Mouse (Mus musculus) myocyte (in vitro differentiated cells): ENCODE results near the gene Thbs4. TPM values are rescaled to one million over a fixed set of nuclear protein-coding genes. Genes with fewer than 3 reads are reported as not detected.

Experiments used
- H3K27me3 ChIP-seq: one replicate; pipeline ENCODE4 v1.6.1; 2011; ENCODE audit not compliant: control insufficient read depth, insufficient read depth, insufficient read length
- H3K36me3 ChIP-seq: one replicate; pipeline ENCODE4 v1.6.1; 2011; ENCODE audit not compliant: control insufficient read depth, insufficient read depth
- H3K4me2 ChIP-seq: one replicate; pipeline ENCODE4 v1.6.1; 2011; ENCODE audit warnings: low read depth, control low read depth
- H3K4me3 ChIP-seq: one replicate; pipeline ENCODE4 v1.5.1; 2011; ENCODE audit warnings: mild to moderate bottlenecking, control low read depth, moderate library complexity
- H3K79me2 ChIP-seq: one replicate; pipeline ENCODE4 v1.6.1; 2011; ENCODE audit not compliant: control insufficient read depth, insufficient read depth
- H3ac ChIP-seq: one replicate; pipeline ENCODE4 v1.6.1; 2011; ENCODE audit not compliant: control insufficient read depth, insufficient read length
- CEBPB ChIP-seq: IDR thresholded peaks from 2 replicates; pipeline ENCODE4 v1.6.1; 2011; ENCODE audit warnings: mild to moderate bottlenecking, moderate library complexity; ENCODE audit not compliant: poor library complexity, insufficient read depth, severe bottlenecking
- E2F4 ChIP-seq: IDR thresholded peaks from one replicate; pipeline ENCODE4 v1.6.1; 2011; ENCODE audit warnings: mild to moderate bottlenecking, control low read depth, moderate library complexity; ENCODE audit not compliant: insufficient read depth
- MAX ChIP-seq: IDR thresholded peaks from one replicate; pipeline ENCODE4 v1.6.1; 2011; ENCODE audit warnings: low read depth, mild to moderate bottlenecking, control low read depth
- MYOD1 ChIP-seq, 3 experiments: IDR thresholded peaks; one replicate each; pipeline ENCODE4 v1.6.1; 2011; ENCODE audit warnings: control low read depth in 2 of 3, low read depth in 2 of 3, mild to moderate bottlenecking in 2 of 3, moderate library complexity in 1 of 3; ENCODE audit not compliant: insufficient read length in 2 of 3, control insufficient read depth in 1 of 3
- MYOG ChIP-seq, 3 experiments: IDR thresholded peaks; one replicate each; pipeline ENCODE4 v1.6.1; 2011; ENCODE audit warnings: control low read depth in 2 of 3, low read depth in 2 of 3, mild to moderate bottlenecking in 2 of 3; ENCODE audit not compliant: insufficient read length in 2 of 3, control insufficient read depth in 1 of 3, insufficient read depth in 1 of 3
- POLR2A ChIP-seq: IDR thresholded peaks from one replicate; pipeline ENCODE4 v1.6.1; 2011; ENCODE audit warnings: low read depth, mild to moderate bottlenecking, control low read depth, moderate library complexity; ENCODE audit not compliant: insufficient read length
- POLR2AphosphoS2 ChIP-seq: IDR thresholded peaks from one replicate; pipeline ENCODE4 v1.6.1; 2011; ENCODE audit warnings: low read depth, control low read depth; ENCODE audit not compliant: insufficient read length
- REST ChIP-seq: IDR thresholded peaks from one replicate; pipeline ENCODE4 v1.6.1; 2011; ENCODE audit warnings: mild to moderate bottlenecking, control low read depth, moderate library complexity; ENCODE audit not compliant: insufficient read depth, insufficient read length
- SRF ChIP-seq: IDR thresholded peaks from one replicate; pipeline ENCODE4 v1.6.1; 2011; ENCODE audit warnings: low read depth; ENCODE audit not compliant: control insufficient read depth, insufficient read length
- TCF12 ChIP-seq: IDR thresholded peaks from one replicate; pipeline ENCODE4 v1.6.1; 2011; ENCODE audit warnings: mild to moderate bottlenecking, control low read depth; ENCODE audit not compliant: poor library complexity, insufficient read depth, severe bottlenecking
- TCF3 ChIP-seq: IDR thresholded peaks from one replicate; pipeline ENCODE4 v1.6.1; 2011; ENCODE audit warnings: low read depth, control low read depth; ENCODE audit not compliant: insufficient read length
- USF1 ChIP-seq: IDR thresholded peaks from one replicate; pipeline ENCODE4 v1.6.1; 2011; ENCODE audit warnings: low read depth, mild to moderate bottlenecking, control low read depth, moderate library complexity
- polyA plus RNA-seq: library from polyadenylated mRNA; unstranded; fragments of >200 nt; fragmentation: generic; extraction: Trizol; gene quantifications from one replicate; pipeline ENCODE4 v1.2.1, GENCODE M21; 2012; ENCODE audit warnings: missing spikeins

The Thbs4 gene
- polyA plus RNA-seq, 1 experiment, result not detected

DNA sequence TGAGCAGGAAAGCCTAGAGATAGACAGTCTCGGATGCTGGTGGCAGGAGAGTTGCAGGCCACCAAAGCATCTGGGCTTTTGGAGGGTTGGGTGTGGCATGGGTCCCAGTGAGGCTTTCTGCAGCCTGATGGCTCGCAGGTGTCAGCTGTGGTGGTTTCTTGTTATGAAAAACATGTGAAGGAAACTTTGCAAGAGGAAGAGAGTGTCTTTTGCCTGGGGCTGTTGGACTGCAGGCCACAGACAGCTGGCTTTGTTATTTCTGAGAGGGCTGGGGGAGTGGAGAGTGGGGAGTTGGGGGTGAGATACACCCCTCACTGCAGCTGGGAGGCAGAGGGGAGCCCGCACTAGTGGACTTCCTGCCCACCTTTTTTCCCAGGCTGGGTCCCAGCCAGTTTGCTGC lies 55.8 kb downstream of the Thbs4 start:
- H3K27me3 ChIP-seq, result peaks cover 6% of the 10 kb centered on the region
- TF ChIP-seq POLR2A (no peak), TCF3 (no peak), SRF (no peak), USF1 (no peak), CEBPB (no peak), MYOD1 (IDR thresholded peaks at IDR 0.05; ENCODE audit: control insufficient read depth in 1 of 3, insufficient read length in 2 of 3, low read depth in 2 of 3) (no peak), REST (no peak)
- no peak overlapping the region for H3K4me3 ChIP-seq
- no peaks in the 10 kb centered on the region for H3K79me2 ChIP-seq
- no peaks in the 10 kb centered on the region for H3K36me3 ChIP-seq
- H3K4me2 ChIP-seq, result no peak overlapping the region
- no peak overlapping the region for H3ac ChIP-seq

DNA sequence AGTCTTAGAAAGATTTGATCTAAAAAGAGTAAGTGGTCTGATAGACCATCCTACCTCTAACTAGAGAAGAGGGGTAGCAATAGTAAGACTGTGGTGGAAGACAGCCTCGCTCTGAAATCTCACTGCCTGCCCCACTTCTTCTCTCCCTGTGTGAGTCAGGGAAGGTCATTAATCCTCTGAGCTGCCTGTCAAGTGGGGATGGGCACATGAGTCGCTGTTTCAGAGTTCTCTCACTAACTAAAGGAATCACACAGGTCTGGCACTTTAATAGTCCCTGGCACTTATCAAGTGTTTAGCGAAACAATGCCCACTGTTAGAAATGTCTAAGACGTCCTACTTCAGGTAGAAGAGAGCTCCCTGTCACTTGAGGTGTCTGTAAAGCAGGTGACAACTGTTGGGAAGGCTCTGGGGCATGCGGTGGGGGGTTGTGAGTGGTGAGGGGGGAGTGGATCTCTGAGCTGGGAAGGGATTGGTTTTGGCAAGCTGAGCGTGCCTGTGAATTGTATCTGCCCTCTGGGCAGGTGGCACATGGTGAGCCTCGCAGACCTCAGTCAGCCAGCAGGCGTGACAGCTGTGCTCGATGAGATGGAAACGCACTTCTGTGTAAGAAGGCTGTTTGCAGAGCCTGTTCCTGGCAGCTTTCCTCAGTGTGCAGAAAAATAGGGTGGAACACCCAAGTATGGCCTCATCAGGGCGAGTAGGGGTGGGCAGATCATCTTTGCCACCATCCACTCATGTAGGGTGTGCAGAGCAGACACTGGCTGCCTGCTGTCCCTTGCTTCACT lies 57.9 kb downstream of the Thbs4 start:
- Histone ChIP-seq H3K4me3 (no peak overlapping the region), H3K27me3 (no peaks in the 10 kb centered on the region), H3K79me2 (no peaks in the 10 kb centered on the region), H3K36me3 (no peaks in the 10 kb centered on the region), H3K4me2 (peak overlapping the region; percentile 18), H3ac (no peak overlapping the region)
- peak; percentile 78 for TF ChIP-seq TCF3
- no peak for TF ChIP-seq REST
- TF ChIP-seq MYOD1 (IDR thresholded peaks at IDR 0.05; ENCODE audit: control insufficient read depth in 1 of 3, insufficient read length in 2 of 3, low read depth in 2 of 3), result peak in 2 of 3 experiments; percentile 91 to 96
- TF ChIP-seq MAX, result no peak
- TF ChIP-seq POLR2A, result no peak
- no peak for TF ChIP-seq CEBPB
- peak; percentile 12 to 99 (median 96) for TF ChIP-seq MYOG (IDR thresholded peaks at IDR 0.05; ENCODE audit: control insufficient read depth in 1 of 3, insufficient read depth in 1 of 3, insufficient read length in 2 of 3, low read depth in 2 of 3)
- no peak for TF ChIP-seq USF1
- TF ChIP-seq E2F4, result no peak
- TF ChIP-seq SRF, result no peak
- TF ChIP-seq POLR2AphosphoS2, result no peak
- peak; percentile 55 for TF ChIP-seq TCF12

DNA sequence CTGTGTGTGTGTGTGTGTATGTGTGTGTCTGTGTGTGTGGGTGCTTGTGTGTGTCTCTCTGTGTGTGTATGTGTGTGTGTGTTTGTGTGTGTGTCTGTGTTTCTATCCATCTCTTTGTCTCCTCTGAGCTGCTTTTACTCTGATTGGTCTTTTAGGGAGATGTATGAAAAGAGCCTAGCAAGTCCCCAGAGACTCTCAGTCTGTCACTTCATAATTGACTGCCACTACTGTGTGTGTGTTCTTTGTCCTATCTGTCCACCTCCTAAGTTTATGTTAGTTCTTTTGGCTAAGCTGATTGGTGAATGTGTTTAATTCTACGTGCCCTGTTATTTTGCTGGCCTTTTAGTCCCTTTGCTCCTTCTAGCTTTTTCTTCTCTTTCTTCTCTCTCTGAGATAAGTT lies 58.9 kb downstream of the Thbs4 start:
- TF ChIP-seq SRF (no peak), TCF3 (no peak), CEBPB (no peak), E2F4 (no peak), MYOD1 (IDR thresholded peaks at IDR 0.05; ENCODE audit: control insufficient read depth in 1 of 3, insufficient read length in 2 of 3, low read depth in 2 of 3) (no peak), MAX (no peak), REST (no peak), MYOG (IDR thresholded peaks at IDR 0.05; ENCODE audit: control insufficient read depth in 1 of 3, insufficient read depth in 1 of 3, insufficient read length in 2 of 3, low read depth in 2 of 3) (no peak), POLR2AphosphoS2 (no peak), TCF12 (no peak), POLR2A (no peak), USF1 (no peak)
- no peak overlapping the region for H3K4me3 ChIP-seq
- H3K27me3 ChIP-seq, result no peaks in the 10 kb centered on the region
- H3K79me2 ChIP-seq, result no peaks in the 10 kb centered on the region
- no peaks in the 10 kb centered on the region for H3K36me3 ChIP-seq
- no peak overlapping the region for H3ac ChIP-seq
- no peak overlapping the region for H3K4me2 ChIP-seq

DNA sequence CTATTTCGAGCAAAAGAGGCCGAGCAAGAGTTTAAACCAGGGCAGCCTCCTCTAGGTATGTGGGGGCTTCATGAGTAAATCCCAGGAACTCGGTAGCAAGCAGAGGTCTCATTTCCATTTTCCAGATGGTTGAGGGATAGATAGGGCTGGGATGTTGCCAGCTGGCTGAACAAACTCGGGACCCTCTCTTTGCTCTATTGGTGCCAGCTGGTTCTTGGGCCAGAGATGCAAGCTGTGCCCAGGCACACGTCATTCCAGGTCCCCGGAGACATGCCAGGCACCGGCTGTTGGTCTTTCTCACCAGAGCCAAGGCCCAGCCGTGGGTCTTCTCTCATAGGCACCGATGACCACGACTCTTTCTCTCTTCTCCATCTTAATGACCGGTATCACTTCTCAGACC lies 60.9 kb downstream of the Thbs4 start:
- no peak overlapping the region for H3ac ChIP-seq
- no peaks in the 10 kb centered on the region for H3K79me2 ChIP-seq
- peak overlapping the region; percentile 76 for H3K4me2 ChIP-seq
- TF ChIP-seq MYOG (IDR thresholded peaks at IDR 0.05; ENCODE audit: control insufficient read depth in 1 of 3, insufficient read depth in 1 of 3, insufficient read length in 2 of 3, low read depth in 2 of 3) (peak in 1 of 3 experiments; percentile 23), MYOD1 (IDR thresholded peaks at IDR 0.05; ENCODE audit: control insufficient read depth in 1 of 3, insufficient read length in 2 of 3, low read depth in 2 of 3) (peak in 1 of 3 experiments; percentile 4), POLR2AphosphoS2 (no peak), TCF12 (no peak)
- H3K27me3 ChIP-seq, result no peaks in the 10 kb centered on the region
- no peak overlapping the region for H3K4me3 ChIP-seq
- H3K36me3 ChIP-seq, result no peaks in the 10 kb centered on the region

DNA sequence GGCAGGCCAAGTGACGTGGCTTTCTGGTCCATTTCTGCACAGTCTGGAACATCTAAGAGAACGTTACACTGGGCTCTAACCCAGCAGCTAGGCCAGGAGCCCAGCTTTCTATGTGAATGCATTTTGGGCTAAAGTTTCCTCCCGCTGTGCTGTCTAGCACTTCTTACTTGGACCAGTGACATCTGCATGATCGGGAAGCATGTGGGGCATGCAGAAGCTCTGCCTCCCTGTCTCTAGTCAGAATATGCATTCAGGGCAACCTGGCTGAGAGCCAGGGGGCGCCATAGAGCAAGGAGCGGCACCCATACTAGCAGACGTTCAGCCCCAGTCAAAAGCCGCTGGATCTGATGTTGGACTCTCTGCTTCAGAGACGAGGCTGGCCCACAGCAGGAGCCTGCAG lies 61.4 kb downstream of the Thbs4 start:
- Histone ChIP-seq H3K4me3 (no peak overlapping the region), H3K79me2 (no peaks in the 10 kb centered on the region), H3K27me3 (no peaks in the 10 kb centered on the region)

More for the DNA sequence above, 61.4 kb downstream of the Thbs4 start:
- no peak overlapping the region for H3ac ChIP-seq
- no peaks in the 10 kb centered on the region for H3K36me3 ChIP-seq
- H3K4me2 ChIP-seq, result peak overlapping the region; percentile 76
- TF ChIP-seq SRF (no peak), REST (no peak), POLR2A (no peak), CEBPB (no peak), MAX (no peak), TCF12 (no peak), E2F4 (no peak), MYOG (IDR thresholded peaks at IDR 0.05; ENCODE audit: control insufficient read depth in 1 of 3, insufficient read depth in 1 of 3, insufficient read length in 2 of 3, low read depth in 2 of 3) (no peak), POLR2AphosphoS2 (no peak), MYOD1 (IDR thresholded peaks at IDR 0.05; ENCODE audit: control insufficient read depth in 1 of 3, insufficient read length in 2 of 3, low read depth in 2 of 3) (no peak)
